Mouse (Mus musculus) intestine, embryonic 14.5 days (tissue): ENCODE measurements at regions not wholly inside any gene's neighbourhood (a gene's known extent, or its start where the extent isn't known, plus 50 kb on each side); places are given as distances from the start of the nearest gene placed in this dataset.

Experiments
- ATAC-seq: fragments of 200-750 bp; cut with Nextera tagmentation; replicated peaks from 2 replicates; pipeline ENCODE4 v1.8.0; 2017; ENCODE audit warnings: low read depth, moderate number of reproducible peaks, moderate TSS enrichment, moderate library complexity; ENCODE audit not compliant: low FRiP score, low TSS enrichment
- DNase-seq: peaks from one replicate; pipeline ENCODE4 v3.0.0-alpha.2; 2018; ENCODE audit warnings: low spot score
- H3K27ac ChIP-seq: fragments of 300-500 bp; sonication (generic); 2 replicates; pipeline ENCODE4 v1.5.1; 2014; ENCODE audit warnings: low read depth, mild to moderate bottlenecking, control low read depth
- H3K27me3 ChIP-seq: fragments of 300-500 bp; sonication (generic); replicated peaks from 2 replicates; pipeline ENCODE4 v1.6.1; 2014; ENCODE audit warnings: low read length, control low read depth; ENCODE audit not compliant: control insufficient read depth, insufficient read depth
- H3K36me3 ChIP-seq: fragments of 300-500 bp; sonication (generic); 2 replicates; pipeline ENCODE4 v1.6.1; 2014; ENCODE audit warnings: low read length, control low read depth; ENCODE audit not compliant: control insufficient read depth, insufficient read depth
- H3K4me1 ChIP-seq: fragments of 300-500 bp; sonication (generic); replicated peaks from 2 replicates; pipeline ENCODE4 v1.6.1; 2014; ENCODE audit warnings: low read length, control low read depth, mixed read lengths; ENCODE audit not compliant: control insufficient read depth, insufficient read depth
- H3K4me2 ChIP-seq: fragments of 300-500 bp; sonication (generic); 2 replicates; pipeline ENCODE4 v1.6.1; 2014; ENCODE audit warnings: low read length
- H3K4me3 ChIP-seq: fragments of 300-500 bp; sonication (generic); 2 replicates; pipeline ENCODE4 v1.5.1; 2014; ENCODE audit warnings: low read depth, low read length, control low read depth, mixed read lengths
- H3K9ac ChIP-seq: fragments of 300-500 bp; sonication (generic); 2 replicates; pipeline ENCODE4 v1.6.1; 2014; ENCODE audit warnings: mild to moderate bottlenecking, low read length
- H3K9me3 ChIP-seq: fragments of 300-500 bp; sonication (generic); 2 replicates; pipeline ENCODE4 v1.6.1; 2016; ENCODE audit warnings: low read length, control low read depth; ENCODE audit not compliant: control insufficient read depth
- WGBS: fragments of 180-500 bp; shearing (Covaris S2); extraction: QIAGEN DNeasy Blood & Tissue Kit; methylation state at CpG from one replicate; pipeline ENCODE4 v1.1.7; 2014; 5-methylcytosine and 5-hydroxymethylcytosine counted together

DNA sequence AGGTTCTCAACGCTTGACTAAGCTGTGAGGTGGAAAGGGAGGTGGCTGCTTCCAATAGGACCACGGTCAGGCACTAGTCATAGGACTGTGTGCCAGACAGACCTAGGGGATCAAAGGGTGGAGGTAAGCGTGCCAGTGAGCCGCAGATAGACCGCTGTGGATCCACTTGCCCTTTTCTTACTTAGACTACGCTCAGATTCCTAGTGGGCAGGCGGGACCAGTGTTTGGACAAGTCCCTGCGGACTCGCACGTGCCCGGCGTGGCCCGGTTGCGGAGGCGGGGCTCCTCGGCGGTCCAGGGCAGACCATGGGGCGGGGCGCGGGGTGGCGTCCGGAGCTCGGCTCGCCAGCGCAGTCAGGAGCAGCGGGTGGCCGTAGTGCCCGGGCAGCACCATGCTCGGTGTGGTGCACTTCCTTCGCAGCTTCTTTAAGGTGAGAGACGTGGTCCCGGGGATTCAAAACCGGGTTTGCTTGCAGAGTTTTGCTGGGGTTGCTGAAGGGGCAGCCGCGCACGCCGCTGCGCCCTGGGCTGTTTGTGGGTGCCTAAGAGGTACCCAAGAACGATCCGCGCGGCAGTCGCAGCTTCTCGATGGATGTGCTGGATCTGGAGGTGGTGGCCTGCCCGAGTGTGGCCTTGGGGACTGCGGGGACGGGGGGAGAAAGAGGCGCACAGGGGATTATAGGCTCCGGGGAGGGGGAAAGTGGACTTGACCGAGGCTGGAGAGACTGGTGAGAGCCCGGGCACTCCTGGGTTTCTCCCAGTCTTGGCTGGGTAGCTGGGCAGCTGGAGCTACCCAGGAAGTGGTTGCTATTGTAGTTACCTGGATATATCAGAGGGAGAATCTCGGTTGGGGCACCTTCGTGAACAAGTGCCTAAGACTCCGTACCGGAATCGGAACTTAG, 98.6 kb downstream of the Amer3 start:
- H3K36me3 ChIP-seq: no peaks in the 10 kb centered on the region
- H3K9ac ChIP-seq: peak overlapping the region; percentile 27; the same call in 1 of the 2 replicates
- DNase-seq (peak; percentile 72), ATAC-seq (peak; percentile 65; the same call in 1 of the 2 replicates)
- peaks cover 51% of the 10 kb centered on the region for H3K27me3 ChIP-seq
- no peaks in the 10 kb centered on the region for H3K9me3 ChIP-seq
- H3K4me2 ChIP-seq: peak overlapping the region; percentile 80
- H3K4me1 ChIP-seq: peaks cover 4% of the 10 kb centered on the region
- H3K27ac ChIP-seq: no peak overlapping the region
- WGBS: under 1% methylated on average over 56 of the region's 56 CpGs
- H3K4me3 ChIP-seq: peak overlapping the region; percentile 41

DNA sequence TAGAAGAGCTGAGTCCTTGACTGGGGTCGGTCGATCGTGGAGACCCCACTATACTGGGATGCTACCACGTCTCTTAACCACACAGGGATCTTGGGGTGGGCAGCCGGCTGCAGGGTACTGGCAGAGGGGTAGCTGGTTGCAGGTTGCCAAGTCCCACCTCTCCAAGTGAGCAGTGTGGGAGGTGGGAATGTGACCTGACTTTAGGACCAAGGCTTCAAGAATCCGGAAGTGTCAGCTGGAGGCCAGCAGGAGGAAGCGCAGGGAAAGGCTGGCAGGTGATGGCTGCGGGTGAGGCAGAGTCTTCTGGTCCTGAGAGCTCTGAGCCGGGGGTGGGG, 99.2 kb downstream of the Amer3 start:
- Histone ChIP-seq H3K9me3 (no peaks in the 10 kb centered on the region), H3K9ac (peak overlapping the region; percentile 27; the same call in 1 of the 2 replicates), H3K4me2 (peak overlapping the region; percentile 80), H3K36me3 (no peaks in the 10 kb centered on the region), H3K27ac (no peak overlapping the region), H3K4me3 (peak overlapping the region; percentile 41), H3K27me3 (peaks cover 51% of the 10 kb centered on the region), H3K4me1 (peaks cover 4% of the 10 kb centered on the region)
- ATAC-seq (peak; percentile 47; the same call in 1 of the 2 replicates), DNase-seq (no peak)
- WGBS: 2% methylated on average over 9 of the region's 9 CpGs

DNA sequence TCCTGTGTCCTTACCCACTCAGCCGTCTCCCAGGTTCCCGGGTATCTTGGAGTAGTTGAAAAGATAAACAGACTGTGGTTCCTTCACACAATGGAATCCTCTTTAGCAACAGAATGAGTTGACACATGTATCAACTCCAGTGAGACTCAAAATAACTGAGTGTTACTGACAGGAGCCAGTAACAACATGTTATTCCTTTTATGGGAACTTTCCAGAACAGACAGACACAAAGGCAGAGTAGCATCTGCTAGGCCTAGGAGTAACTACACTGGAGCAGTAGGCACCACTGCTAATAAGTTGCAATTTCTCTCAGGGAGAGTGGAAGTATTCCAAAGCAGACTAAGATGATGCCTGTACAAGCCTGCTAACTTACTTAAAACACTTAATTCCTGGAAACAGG, 107.1 kb downstream of the Amer3 start:
- no peak for ATAC-seq
- WGBS: 34% methylated on average over 2 of the region's 2 CpGs
- H3K27ac ChIP-seq: no peak overlapping the region
- no peaks in the 10 kb centered on the region for H3K27me3 ChIP-seq
- no peak for DNase-seq
- no peak overlapping the region for H3K9ac ChIP-seq
- H3K36me3 ChIP-seq: no peaks in the 10 kb centered on the region
- no peaks in the 10 kb centered on the region for H3K4me1 ChIP-seq
- no peak overlapping the region for H3K4me3 ChIP-seq
- H3K9me3 ChIP-seq: no peaks in the 10 kb centered on the region
- H3K4me2 ChIP-seq: no peak overlapping the region

DNA sequence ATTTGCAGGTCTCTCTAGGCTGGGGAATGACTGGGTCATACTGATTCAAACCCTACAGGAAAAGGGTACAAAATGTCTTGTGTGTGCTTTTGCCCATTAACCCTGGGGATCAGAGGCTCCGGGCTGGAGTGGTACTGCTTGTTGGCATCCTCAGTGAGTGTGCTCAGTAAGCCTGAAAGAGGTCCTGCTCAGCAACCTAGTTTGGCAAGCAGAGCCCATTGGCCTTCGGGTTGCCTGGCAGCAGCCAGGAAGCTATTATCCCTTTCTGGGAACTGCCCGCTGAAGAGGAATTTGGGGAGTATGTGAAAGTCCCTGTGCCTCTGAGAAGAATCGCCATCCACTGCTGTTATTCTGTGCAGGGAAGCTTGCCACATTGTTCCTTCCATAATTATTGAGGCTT, 117.1 kb downstream of the Amer3 start:
- Histone ChIP-seq H3K4me3 (no peak overlapping the region), H3K27ac (no peak overlapping the region), H3K9me3 (no peaks in the 10 kb centered on the region), H3K27me3 (no peaks in the 10 kb centered on the region), H3K9ac (no peak overlapping the region), H3K4me1 (no peaks in the 10 kb centered on the region), H3K4me2 (no peak overlapping the region), H3K36me3 (no peaks in the 10 kb centered on the region)
- ATAC-seq (no peak), DNase-seq (no peak)
- 72% methylated on average over 4 of the region's 4 CpGs for WGBS

DNA sequence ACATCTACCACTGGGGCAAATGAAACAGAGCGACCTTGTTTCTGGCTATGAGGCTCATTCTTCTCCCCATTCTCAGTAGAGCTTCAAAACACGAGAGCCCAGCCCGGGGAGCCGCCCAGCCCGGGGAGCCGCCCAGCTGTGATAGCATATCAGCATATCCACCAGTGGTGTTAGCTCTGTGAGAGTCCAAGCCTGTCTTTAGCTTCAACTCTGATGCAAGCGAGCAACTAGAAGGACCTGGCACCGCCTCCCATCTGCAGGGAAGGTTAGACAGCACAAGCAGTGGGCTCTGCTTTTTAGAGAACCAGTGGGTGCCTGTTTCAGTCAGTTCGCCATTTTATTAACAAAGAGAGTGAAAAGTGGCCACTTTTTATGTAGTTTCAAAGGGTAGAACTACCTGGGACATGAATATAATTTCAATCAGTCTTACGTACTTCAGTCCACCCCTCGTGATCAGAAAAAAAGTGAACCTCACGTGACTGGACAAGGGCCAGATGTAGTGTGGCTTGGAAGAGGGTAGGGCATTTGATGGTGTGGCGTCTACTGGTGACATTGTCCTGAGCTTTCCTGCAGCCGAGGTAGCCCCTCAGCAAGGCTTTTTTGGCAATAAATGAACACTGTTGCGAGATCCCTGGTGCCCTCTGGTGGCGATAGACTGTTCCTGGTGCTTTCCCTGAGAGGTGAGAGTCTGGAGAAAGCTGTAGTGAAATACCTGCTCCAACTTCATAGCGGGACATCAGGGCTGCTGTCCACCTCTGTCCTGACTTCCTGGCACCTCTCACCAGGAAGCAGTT, 121.0 kb downstream of the Amer3 start:
- no peak overlapping the region for H3K27ac ChIP-seq
- no peak overlapping the region for H3K4me3 ChIP-seq
- no peaks in the 10 kb centered on the region for H3K4me1 ChIP-seq
- ATAC-seq (no peak), DNase-seq (peak; percentile 79)
- no peak overlapping the region for H3K4me2 ChIP-seq
- H3K27me3 ChIP-seq: no peaks in the 10 kb centered on the region
- H3K36me3 ChIP-seq: no peaks in the 10 kb centered on the region
- H3K9me3 ChIP-seq: no peaks in the 10 kb centered on the region
- no peak overlapping the region for H3K9ac ChIP-seq
- 48% methylated on average over 17 of the region's 17 CpGs for WGBS

DNA sequence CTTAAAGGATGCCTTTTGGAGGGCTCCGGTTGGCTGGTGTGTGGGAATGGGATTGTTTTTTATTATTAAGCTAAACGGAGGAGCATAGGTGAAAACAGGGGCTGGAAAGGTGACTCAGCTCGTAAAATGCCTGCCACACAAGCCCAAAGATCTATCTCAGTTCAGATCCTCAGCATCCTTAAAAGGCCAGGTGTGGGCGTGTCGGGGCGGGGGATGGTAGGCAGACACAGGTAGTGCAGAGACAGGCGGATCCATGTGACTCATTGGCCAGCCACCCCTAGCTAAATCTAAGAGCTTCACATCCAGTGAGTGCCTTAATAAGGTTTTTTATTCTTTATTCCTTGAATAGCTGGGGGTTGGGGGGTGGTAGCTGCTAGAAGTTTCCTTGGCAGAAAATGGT, 122.0 kb downstream of the Amer3 start:
- 72% methylated on average over 7 of the region's 7 CpGs for WGBS
- H3K27me3 ChIP-seq: no peaks in the 10 kb centered on the region
- H3K4me1 ChIP-seq: no peaks in the 10 kb centered on the region
- H3K9me3 ChIP-seq: no peaks in the 10 kb centered on the region
- H3K4me2 ChIP-seq: no peak overlapping the region
- ATAC-seq (no peak), DNase-seq (no peak)
- H3K4me3 ChIP-seq: no peak overlapping the region
- no peaks in the 10 kb centered on the region for H3K36me3 ChIP-seq
- H3K9ac ChIP-seq: no peak overlapping the region
- H3K27ac ChIP-seq: no peak overlapping the region

DNA sequence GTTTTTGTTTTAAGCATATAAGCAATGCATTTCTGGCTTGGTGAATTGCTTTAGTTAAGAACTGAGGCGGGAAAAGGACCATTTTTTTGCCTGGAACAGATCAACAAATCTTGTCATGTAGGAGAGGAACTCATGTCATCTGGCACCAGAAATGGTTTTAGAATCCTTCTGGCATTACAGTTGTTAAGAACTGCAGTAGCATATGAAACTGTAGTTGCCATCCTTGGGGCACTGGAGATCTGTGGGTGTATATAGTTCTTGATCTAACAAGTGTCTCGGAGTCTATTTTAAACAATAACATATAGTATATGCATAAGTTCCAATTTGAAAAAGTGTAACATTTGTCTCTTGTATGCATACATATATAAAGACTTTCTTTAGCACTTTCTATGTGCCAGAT, 129.6 kb downstream of the Amer3 start:
- Histone ChIP-seq H3K36me3 (no peaks in the 10 kb centered on the region), H3K9ac (no peak overlapping the region), H3K27me3 (no peaks in the 10 kb centered on the region), H3K4me3 (no peak overlapping the region), H3K27ac (no peak overlapping the region), H3K4me1 (no peaks in the 10 kb centered on the region), H3K4me2 (no peak overlapping the region), H3K9me3 (no peaks in the 10 kb centered on the region)
- WGBS: 84% methylated on average over 2 of the region's 2 CpGs
- ATAC-seq: no peak
- no peak for DNase-seq

DNA sequence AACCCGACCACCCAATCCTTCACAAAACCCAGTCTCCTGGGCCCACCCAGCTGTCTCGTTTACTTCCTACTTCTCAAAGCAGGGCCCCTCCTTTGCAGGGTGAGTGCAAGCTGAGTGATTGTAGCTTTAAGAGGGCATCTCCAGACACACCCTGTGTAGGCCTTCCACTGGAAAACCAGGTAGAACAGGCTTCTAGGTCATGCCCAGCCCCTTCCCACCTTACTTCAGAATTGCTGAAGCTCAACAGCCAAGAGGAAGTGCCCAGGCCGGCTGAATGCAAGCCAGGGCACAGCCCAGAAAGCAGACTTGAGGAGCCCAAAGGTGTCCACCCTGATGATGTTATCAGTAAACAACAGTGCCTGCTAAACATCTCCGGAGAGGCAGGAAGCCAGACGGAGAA, 120.2 kb downstream of the Fam168b start:
- H3K9ac ChIP-seq: no peak overlapping the region
- no peak overlapping the region for H3K4me3 ChIP-seq
- DNase-seq (no peak), ATAC-seq (no peak)
- H3K4me2 ChIP-seq: no peak overlapping the region
- no peaks in the 10 kb centered on the region for H3K9me3 ChIP-seq
- WGBS: 56% methylated on average over 5 of the region's 5 CpGs
- H3K36me3 ChIP-seq: no peaks in the 10 kb centered on the region
- no peaks in the 10 kb centered on the region for H3K4me1 ChIP-seq
- H3K27ac ChIP-seq: no peak overlapping the region
- no peaks in the 10 kb centered on the region for H3K27me3 ChIP-seq
